Mouse (Mus musculus) fat pad, adult 2 months (tissue): ENCODE results near the gene Ppp2ca.
A peak's percentile ranks its signal among the peaks of the same experiment; 100 is the strongest.

Source experiments
- DNase-seq: peaks from one replicate; pipeline ENCODE4 v3.0.0-alpha.2; 2011; ENCODE audit warnings: low read depth, low spot score; ENCODE audit errors: extremely low read depth

The Ppp2ca gene

DNA sequence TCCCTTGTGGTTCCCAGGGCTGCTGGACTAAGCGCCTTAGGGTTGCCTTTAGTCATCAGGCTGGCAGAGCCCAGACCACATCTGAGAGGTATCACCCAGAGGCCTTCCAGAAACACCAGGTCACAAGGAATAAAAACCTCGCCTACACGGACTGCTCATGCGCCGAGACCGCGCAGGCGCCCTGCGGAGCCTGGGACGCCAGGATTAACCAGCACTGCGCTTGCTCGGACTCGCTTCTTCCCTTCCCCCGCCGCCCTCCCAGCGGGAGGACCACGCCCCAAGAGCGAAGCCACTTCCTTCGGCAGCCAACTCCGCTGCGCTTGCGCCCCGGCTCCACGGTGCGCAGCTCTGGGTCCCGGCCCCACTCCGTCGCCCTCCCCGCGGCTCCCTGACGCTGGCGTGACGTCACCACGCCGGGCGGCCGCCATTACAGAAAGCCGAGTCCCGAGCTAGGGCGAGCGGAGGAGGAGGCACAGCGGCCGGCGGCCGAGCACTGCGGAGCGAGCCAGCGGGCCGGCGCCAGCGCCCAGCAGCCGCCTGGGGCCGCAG, at the start of gene Ppp2ca:
Gene Ppp2ca, plus strand, starts transcription at position 284 of the 549 bp plus-strand sequence.
- DNase-seq: peak; percentile 68

DNA sequence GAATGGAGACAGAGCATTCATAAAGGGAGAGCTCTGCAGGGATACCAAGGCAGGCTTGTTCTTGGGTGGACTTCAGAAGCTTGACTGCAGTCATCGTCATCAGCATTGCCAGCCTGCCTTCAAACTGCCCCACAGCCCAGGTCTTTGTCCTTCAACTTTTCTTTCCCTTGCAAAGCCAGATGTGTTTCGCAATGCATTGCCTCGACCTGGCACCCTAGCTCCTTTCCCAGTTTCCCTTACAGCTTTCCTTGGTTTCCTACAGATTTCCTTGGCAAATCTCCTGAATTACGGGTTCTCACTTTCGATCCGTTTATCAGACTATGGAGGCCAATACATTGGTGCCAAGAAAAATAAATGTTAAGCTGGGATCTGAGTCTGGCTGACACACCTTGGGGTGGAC, 45.1 kb upstream of the Ppp2ca start:
- peak; percentile 62 for DNase-seq

DNA sequence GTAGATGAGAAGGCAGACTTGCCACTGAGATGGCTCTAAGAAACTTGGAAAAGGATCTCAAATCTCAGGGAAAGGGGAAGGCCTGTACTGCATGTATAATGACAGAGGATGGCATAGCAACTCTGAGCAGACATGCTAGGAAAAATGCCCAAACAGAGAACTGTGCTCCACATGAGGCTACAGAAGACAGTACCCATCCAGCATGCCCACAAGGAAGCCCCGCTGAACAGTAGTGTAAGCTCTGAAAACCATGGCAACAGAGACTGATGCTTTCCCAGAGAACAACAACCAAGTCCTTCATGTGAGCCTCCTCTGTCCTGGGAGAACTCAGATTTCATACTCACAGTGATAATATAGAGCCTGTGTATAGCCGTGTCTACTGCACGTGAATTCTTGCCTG, 43.8 kb upstream of the Ppp2ca start:
- no peak for DNase-seq

DNA sequence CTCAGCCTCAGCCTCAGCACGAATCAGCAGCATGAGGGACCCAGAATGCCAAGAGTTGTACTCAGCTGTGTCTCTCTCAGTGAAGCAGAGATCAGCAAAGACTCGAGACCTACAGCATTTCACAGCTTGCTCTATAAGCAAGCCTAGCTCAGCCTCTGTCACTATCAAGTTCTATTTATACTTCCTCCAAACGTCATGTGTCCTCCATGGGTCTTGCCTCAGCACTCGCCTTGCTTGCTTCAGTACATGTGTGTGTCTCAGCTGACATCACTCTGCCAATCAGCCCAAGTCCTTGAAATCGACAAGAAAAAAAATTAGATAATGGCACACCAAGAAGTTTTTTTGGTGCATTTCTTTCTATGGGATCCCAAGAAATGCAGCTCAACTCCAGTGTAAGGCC, 42.3 kb upstream of the Ppp2ca start:
- no peak for DNase-seq

DNA sequence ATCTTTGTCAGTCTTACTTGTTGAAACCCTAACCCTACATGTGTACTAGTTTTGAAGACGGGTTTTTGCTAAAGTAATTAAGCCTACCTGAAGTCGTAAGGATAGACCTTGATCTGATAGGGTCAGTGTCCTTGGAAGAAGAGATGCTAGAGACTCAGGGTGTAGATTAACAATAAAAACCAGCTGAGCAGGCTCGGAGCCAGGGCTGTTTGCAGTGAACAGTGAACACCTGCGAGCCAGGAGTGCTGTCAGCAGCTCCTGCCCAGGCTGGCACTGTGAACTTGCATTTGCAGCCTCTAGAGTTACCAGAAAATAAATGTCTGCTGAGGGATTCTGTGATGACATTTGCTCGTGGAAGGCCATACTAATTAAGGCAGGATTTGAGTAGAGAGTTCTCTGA, 39.5 kb upstream of the Ppp2ca start:
- DNase-seq: no peak

DNA sequence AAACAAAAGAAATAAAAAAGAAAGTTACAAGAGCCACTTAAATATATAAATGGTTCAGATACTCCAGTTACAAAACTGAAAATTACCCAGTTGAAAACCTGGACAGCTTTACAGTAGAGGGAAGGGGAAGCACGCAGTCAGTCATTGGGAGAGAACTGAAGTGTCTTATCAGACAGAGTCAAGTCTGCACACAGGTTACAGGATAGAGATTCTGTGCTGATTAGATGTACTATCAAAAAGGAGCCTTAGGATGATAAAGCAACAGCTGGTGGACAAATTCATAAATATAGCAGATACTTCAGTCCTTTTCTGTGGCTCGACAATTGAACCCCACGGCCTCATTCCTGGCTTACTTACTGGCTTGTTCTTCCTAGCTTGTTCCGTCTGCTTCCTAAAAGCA, 38.2 kb upstream of the Ppp2ca start:
- DNase-seq: no peak

DNA sequence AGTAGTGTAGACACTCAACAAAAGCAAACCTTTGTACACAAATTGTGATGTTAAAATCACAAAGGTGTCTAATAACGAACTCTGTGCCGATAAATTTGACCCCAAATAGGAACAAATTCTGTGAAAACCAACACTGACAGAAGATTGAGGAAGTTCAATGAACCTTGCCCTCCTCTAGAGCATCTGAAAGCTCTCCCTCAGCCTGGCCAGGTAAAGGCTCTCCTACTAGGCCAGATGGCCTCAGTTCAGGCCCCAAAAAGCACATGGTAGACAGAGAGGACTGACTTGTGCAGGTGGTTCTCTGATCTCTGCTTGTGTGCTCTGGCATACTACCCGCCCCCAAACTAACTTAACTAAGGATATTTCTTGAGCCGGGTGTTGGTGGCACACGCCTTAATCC, 36.1 kb upstream of the Ppp2ca start:
- no peak for DNase-seq

DNA sequence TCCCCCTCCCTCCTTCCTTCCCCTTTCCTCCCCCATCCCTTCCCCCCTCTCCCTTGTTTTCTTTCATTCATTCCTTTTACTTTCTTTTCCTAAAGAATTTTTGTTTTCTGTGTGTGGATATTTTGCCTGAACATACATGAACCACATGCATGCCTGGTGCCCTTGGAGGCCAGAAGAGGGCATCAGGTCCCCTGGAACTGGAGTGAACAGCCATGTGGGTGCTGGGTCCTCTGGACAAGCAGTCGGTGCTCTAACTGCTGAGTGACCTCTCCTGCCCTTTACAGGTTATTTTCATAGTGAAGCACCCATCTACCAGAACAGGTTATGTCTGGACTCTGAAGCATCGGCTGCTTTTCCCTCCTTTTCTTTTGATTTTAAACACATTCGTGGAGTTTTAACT, 34.1 kb upstream of the Ppp2ca start:
- no peak for DNase-seq

DNA sequence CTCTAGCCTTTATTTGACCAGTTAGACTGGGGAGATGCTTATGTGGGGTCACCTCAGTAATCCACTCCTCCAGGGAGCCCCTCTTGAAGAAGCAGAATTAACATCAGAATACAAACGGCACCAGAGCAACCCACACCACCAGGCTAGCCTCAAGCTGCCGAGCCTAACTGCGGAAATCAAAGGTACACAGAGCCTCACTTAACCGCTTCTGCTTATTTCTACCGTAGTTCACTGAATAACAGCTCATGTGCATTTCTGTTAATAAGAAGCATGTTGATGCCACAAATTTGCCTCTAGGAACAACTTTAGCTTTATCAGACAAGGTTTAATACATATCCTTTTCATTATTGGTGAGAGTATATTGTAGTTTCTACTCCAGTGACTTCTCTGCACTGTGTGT, 32.6 kb upstream of the Ppp2ca start:
- DNase-seq: no peak

DNA sequence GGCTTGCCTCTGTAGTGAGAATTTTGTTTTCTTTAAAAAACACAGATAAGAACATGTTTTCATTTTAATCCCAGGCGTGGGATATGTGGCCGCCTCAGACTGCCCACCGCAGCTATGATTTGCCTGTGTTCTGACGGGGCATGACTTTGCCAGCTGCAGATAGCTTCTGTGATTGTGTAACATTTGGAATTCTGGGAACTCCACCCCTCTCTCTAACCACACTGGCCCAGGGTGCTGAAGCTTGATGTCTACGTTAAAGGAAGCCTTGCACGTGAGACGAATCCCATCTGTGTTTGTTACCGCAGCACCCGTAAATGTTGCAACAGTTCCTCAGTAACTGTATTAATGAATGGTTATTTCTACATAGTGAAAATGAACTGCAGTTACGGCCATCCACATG, 26.7 kb upstream of the Ppp2ca start:
- no peak for DNase-seq

DNA sequence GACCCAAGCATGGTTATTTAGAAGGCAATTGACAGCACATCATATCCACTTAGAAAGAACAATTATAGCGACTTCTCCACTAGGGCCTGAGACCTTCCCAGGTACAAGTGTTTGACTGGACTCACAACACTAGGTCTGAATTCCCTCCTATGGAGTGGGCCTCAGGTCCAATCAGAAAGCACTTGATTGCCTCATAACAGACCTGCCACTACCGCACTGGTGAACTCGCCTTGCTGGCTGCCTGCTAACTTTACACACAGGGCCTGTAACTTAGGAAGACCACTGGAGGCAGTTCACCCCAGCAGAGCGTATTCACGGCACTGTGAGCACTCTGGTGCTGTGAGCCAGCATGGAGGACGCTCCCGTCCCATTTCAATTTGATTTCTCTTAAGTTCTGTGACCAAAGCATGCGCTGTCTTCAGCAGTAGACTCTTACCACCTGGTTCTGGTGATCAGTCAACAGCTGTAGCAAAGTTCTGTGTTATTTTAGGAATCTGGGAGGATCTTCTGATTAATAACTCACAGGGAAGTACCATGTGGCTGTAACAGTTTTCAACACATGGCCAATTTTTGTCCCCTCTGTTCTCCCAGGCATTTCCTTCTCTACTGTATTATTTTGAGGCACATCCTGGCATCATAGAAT, 24.8 kb upstream of the Ppp2ca start:
- no peak for DNase-seq

DNA sequence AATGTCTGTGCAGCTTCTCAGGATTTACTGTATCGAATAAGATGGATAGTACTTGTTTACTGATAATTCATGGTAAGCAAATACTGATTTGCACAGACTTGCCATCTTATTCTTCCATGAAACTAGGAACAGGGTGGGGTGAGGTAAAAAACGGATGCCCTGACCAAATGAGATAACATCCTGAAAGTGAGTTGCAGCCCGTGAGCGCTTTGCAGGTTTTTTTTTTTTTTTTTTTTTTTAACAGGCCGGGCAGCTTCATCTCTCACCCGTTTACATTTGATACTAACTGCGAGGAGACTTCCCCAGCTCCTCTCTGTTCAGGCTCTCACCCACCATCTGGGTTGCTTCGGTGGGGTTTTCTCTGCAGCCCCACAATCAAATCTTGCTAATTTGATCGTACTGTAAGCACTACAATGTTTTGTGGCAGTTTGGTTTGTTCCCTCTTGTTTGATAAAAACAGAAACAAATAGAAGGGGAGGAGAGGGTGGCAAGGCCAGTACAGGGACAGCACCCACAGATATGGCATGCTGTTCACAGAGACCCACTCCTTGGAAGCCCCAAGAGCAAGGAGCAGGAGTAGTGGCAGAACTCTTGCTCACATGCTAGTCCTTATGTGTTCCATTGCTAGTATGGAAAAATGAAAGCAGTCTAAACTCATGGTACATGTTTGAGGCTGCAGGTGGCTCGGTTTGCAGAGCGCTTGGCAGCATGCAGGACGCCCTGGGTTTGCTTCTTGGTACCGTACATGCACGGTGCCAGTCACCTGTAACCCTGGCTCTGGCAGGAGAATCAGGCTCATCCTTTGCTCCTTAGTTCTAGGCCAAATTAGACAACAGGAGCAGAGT, 23.6 kb upstream of the Ppp2ca start:
- no peak for DNase-seq

DNA sequence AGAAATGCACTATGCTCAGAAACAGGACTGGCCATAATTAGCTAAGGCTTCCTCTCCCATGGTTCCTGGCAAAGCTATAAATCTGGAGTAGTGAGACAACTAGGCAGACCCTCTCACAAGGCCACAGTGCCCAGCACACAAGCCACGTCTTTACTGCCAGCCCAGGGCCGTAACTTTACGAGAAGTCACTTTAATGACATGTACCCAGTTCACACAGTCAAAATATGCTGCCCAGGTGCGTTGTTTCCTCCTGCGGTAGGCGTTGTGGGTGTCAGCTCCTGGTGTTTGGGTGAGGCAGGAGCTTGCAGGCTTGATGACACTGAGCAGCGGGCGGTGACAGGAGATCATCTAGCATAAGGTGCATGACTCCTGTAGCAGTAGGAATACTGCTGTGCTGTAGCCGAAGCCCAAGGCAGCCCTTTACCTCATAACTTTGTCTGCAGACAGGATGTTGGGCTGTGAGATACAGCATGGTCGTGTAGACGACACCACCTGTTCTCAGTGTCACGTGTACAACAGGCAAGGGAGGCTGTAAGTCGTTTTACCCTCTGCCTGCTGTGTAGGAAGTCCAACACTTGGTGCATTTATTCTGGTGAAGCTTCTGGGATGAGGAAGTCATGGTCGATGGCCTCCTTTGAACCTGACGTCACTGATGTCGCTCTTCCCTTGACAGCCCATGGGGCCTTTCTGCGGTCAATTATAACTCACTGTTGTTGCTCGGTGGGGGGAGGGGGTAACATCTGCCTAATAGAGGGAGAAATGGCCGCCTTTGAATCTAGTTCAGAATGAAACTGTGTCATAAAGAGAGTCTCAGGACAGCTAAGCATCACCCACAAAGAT, 22.5 kb upstream of the Ppp2ca start:
- DNase-seq: no peak

DNA sequence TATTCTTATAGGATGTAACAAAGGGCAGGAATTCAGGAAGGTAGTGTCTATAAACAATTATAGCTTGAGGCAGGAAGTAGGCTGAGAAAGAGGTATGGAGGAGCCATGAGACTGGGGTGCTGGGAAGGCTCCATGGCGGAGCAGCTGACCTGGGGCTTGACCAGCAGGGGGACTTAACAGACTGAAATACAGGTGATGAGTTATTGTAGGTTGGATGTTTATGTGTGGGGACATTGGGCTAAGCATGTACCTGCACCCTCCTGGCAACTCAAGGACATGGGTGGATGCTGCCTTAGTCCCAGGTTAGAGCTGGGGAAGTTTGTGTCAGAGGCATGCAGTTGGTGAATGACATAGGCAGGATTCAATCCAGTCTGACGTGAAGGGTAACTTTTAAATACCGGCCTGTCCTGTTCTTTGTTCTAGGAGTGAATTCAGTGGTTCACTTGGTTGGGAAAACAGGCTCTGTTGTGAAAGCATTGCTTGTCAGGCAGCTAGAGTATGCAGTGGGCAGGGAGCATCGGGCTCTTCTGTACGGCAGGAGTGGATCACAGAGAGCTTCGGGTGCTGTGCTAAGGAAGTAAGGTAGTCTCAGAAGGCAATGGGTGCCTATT, 21.6 kb upstream of the Ppp2ca start:
- peak; percentile 78 for DNase-seq

DNA sequence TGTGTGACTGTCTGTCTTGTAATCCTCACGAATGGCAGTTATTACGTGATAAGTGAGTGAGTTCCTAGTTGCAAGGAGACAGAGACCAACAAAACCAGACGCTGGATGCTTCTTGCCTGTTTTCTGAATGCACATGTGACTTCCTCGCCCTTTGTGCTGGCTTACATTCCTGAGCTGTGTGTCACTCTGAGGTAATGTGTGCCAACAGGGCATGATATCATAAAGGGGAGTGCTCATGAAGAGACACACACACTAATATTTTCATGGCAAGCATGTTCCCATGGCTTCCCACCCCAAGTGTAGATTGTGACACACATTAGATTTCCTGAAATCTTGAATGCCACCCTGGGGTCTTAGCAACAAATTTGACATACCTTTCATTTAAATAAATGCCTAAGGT, 20.5 kb upstream of the Ppp2ca start:
- DNase-seq: no peak

DNA sequence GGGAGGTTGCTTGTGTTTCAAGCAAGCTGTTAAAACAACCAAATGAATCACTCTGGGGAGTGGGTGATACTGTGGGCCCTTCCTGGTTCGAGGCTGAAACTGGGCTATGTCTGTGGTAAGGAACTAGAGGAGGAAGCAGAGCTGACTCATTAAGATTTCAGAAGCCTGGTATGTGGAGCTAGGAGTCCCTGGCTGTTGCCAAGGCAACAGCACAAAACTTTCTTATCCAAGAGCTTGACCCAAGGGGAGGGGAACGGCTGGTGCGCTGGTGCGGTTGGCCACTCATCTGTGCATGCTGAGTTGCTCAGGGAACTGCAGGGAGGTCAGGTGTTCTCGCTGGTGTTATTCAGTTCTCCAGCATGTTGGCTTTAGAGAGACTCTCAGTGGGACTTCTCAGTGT, 18.5 kb upstream of the Ppp2ca start:
- no peak for DNase-seq

DNA sequence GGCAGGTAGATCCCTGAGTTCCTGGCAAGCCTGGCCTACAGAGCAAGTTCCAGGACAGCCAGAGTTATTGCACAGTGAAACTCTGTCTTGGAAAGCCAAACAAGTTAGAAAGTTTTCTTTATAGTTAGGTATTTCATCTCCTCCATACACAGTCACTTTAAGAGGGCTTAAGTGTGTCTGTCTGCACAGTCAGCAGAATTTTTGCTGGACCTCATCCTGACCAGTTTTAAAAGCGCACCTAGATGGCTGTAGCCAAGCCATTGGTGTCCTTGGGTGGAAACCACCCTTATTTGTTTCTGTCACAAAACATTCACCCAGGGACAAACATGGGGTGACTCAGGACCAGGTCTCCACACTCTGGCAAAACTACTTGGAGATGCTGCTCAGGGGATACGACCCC, 17.8 kb upstream of the Ppp2ca start:
- no peak for DNase-seq

DNA sequence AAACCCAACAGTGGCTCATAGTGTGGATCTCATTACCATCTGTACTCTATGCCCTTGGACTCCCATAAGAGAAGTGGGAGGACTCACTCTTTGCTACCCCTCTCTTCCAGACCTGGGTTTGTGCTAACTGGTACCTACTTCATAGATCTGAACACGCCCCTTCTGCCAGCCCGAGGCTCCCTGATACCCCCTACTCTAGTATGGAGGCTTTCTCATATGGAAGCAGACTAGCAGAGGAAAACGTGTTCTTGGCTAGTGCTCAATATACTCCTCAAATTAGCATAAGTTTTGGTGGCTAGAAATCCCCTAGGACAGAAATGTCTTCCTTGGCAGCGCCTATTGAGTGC, 12.7 kb upstream of the Ppp2ca start:
- no peak for DNase-seq

DNA sequence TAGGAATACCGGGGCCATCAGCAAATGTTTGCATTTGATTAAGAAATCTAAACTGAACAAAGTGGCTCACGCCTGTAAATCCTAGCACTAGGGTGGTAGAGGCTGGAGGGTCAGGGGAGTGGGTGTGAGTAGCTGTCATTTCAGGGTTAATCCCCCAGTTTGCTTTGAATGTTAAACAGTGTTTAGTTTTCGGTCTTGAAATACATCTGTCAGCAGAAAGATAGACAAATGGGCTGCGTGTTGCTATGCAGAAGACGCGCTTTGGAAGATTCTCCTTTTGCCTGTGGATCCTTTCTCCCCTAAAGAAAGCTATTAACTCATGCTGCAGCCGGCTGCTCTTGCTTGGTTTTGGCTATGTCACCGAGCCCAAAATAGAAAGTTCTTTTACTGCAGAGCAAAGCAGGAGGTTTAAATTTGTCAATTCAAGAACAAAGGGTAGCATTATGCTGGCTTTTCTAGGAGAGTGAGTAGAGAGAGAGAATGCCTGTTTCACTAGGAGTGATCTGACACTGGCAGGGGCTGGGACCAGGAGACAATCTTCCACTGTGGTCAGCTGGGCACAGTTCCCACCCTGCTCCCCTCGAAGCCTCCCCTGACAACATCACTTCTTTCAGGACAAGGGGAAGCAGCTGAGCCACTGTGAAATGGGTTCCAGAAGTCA, 12.1 kb upstream of the Ppp2ca start:
- no peak for DNase-seq

DNA sequence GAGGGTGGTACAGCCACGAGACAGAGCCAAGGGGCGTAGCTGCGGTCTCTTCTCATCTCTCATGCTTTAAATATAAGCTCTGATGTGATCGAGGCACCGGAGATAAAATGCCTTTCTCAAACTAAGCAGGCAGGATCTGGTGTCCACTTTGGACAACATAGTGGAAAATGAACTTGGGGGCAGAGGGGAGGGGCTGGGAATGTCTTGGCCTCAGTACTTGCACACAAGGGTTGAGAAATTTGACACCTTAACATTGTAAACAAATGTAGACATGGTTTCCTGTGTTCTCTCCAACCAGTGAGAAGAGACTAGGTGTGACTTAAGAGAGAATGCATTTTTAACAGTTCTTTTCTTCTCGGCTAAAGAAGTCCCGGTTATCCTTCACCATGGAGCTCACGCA, 9.2 kb upstream of the Ppp2ca start:
- no peak for DNase-seq

DNA sequence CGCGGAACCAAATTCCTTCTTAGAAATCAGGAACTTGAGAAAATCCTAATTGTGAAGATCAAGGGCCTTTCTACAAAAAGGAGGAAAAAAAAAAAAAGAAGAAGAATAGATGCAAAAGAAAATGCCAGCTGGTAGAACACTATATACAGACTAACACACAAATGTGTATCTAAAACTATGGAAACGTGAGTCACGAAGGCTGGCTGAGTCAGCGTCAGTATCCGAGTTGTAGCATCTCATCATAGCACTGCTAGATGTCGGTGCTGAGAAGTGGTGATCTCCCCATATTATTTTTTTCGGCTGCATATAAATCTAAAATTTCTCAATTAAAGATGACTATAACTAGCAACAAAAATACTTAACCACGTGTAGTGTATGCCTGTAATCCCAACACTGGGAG, 7.2 kb upstream of the Ppp2ca start:
- DNase-seq: no peak
